Mouse (Mus musculus): ENCODE results near the gene Zfp94.

- TF ChIP-seq EP300 (IDR thresholded peaks at IDR 0.05; ENCODE audit: low read depth) (no peak), CTCF (IDR thresholded peaks at IDR 0.05; ENCODE audit: low read depth) (peak; percentile 44)
These were observed 21.8 kb upstream of the Zfp94 start for GRCm38 (mm10) chr7:24338241-24338640.

Measured in liver, embryonic 14.5 days (tissue).